Mouse (Mus musculus) heart, postnatal 0 days (tissue): ENCODE measurements around the gene Kcnq1.

Experiments
- CTCF ChIP-seq: IDR thresholded peaks from 2 replicates; pipeline ENCODE4 v1.5.1; 2016; ENCODE audit warnings: antibody characterized with exemption, control low read depth, low read depth
- EP300 ChIP-seq: IDR thresholded peaks from 2 replicates; pipeline ENCODE4 v1.6.1; 2016; ENCODE audit warnings: antibody characterized with exemption, low read depth

DNA sequence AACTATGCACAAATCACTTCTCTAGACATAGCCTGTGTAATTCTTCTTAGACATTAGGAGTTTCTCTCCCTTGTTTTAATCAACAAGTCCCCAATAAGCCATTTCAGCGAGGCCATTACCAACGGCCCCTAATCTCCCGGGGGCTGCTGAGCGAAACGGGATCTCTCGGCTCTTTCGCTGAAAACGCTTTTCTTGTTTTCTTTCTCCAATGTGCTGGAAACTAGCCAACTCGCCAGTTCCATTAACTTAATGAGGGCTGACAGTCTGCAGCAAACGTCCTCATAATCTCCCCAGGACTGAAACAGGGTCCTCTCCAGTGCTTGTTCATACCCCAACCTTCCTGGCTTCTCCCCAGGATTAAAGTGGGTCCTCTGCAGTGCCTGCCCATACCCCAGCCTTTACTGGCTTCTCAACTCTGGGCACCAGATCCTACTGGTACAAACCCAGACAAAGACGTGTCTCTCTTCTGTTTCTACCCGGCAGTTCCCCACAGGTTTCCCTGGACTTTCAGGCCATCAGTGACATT lies 237.7 kb downstream of the Kcnq1 start:
- TF ChIP-seq CTCF, result no peak
- TF ChIP-seq EP300, result no peak
